Mouse (Mus musculus) midbrain, embryonic 13.5 days (tissue): ENCODE measurements at regions not wholly inside any gene's neighbourhood (a gene's known extent, or its start where the extent isn't known, plus 50 kb on each side); places are given as distances from the start of the nearest gene placed in this dataset.

Source experiments
- ATAC-seq: fragments of 200-750 bp; cut with Nextera tagmentation; 2 replicates; pipeline ENCODE4 v1.8.0; 2017; ENCODE audit warnings: mild to moderate bottlenecking, moderate TSS enrichment, moderate library complexity
- H3K27ac ChIP-seq: fragments of 300-500 bp; sonication (generic); 2 replicates; pipeline ENCODE4 v1.5.1; 2015; ENCODE audit warnings: inconsistent platforms, mild to moderate bottlenecking, moderate library complexity
- H3K27me3 ChIP-seq: fragments of 300-500 bp; sonication (generic); 2 replicates; pipeline ENCODE4 v1.6.1; 2015; ENCODE audit warnings: mild to moderate bottlenecking, inconsistent platforms
- H3K36me3 ChIP-seq: fragments of 300-500 bp; sonication (generic); 2 replicates; pipeline ENCODE4 v1.6.1; 2015; ENCODE audit warnings: mild to moderate bottlenecking, inconsistent platforms
- H3K4me1 ChIP-seq: fragments of 300-500 bp; sonication (generic); replicated peaks from 2 replicates; pipeline ENCODE4 v1.6.1; 2015; ENCODE audit warnings: inconsistent platforms
- H3K4me2 ChIP-seq: fragments of 300-500 bp; sonication (generic); replicated peaks from 2 replicates; pipeline ENCODE4 v1.6.1; 2015; ENCODE audit warnings: moderate library complexity, mild to moderate bottlenecking, inconsistent platforms
- H3K4me3 ChIP-seq: fragments of 300-500 bp; sonication (generic); replicated peaks from 2 replicates; pipeline ENCODE4 v1.5.1; 2015; ENCODE audit warnings: mild to moderate bottlenecking, inconsistent platforms
- H3K9ac ChIP-seq: fragments of 300-500 bp; sonication (generic); replicated peaks from 2 replicates; pipeline ENCODE4 v1.6.1; 2015; ENCODE audit warnings: mild to moderate bottlenecking, inconsistent platforms
- H3K9me3 ChIP-seq: fragments of 300-500 bp; sonication (generic); 2 replicates; pipeline ENCODE4 v1.6.1; 2016; ENCODE audit warnings: mild to moderate bottlenecking, inconsistent platforms
- WGBS: fragments of 180-500 bp; shearing (Covaris S2); methylation state at CpG from one replicate; pipeline ENCODE4 v1.1.7; 2015; 5-methylcytosine and 5-hydroxymethylcytosine counted together

DNA sequence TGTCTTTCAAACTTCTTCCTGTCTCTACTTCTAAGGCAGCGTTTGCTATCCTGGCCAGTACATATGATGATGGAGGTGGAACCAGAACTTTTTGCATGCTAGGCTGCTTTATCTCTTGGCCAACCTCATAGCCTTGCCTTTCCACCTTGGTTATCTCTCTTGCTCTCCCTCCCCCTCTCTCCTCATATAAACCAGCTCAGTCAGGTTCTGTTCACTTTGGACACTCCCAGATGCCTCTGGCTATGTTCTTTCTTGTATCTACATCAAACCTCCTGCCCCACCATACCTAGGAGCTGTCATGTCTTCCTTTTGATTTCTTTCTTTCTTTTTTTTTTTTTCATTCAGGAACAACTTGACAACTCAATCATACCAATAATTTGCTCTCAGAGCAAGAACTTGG is 98.0 kb upstream of the Plcb4 start:
- 89% methylated on average over 1 of the region's 1 CpGs for WGBS
- Histone ChIP-seq H3K27me3 (no peaks in the 10 kb centered on the region), H3K27ac (no peak overlapping the region), H3K4me3 (no peak overlapping the region), H3K4me2 (no peak overlapping the region), H3K9ac (no peak overlapping the region), H3K4me1 (no peaks in the 10 kb centered on the region), H3K9me3 (no peaks in the 10 kb centered on the region; the same call in 1 of the 2 replicates), H3K36me3 (no peaks in the 10 kb centered on the region)
- ATAC-seq: no peak

- H3K36me3 ChIP-seq: no peaks in the 10 kb centered on the region
- no peak for ATAC-seq
- H3K27me3 ChIP-seq: no peaks in the 10 kb centered on the region
- H3K4me3 ChIP-seq: no peak overlapping the region
- no peak overlapping the region for H3K4me2 ChIP-seq
- no peak overlapping the region for H3K27ac ChIP-seq
- H3K4me1 ChIP-seq: no peaks in the 10 kb centered on the region
- no peak overlapping the region for H3K9ac ChIP-seq
- H3K9me3 ChIP-seq: no peaks in the 10 kb centered on the region; the same call in 1 of the 2 replicates
- WGBS: 70% methylated on average over 7 of the region's 7 CpGs
Measured at GRCm38 (mm10) chr2:135561716-135562115, 97.1 kb upstream of the Plcb4 start.

GRCm38 (mm10) chr2:135562140-135562890 is 96.5 kb upstream of the Plcb4 start:
- Histone ChIP-seq H3K9ac (no peak overlapping the region), H3K36me3 (no peaks in the 10 kb centered on the region), H3K27ac (no peak overlapping the region), H3K4me3 (no peak overlapping the region), H3K4me1 (no peaks in the 10 kb centered on the region), H3K4me2 (no peak overlapping the region), H3K9me3 (no peaks in the 10 kb centered on the region; the same call in 1 of the 2 replicates), H3K27me3 (no peaks in the 10 kb centered on the region)
- WGBS: 82% methylated on average over 10 of the region's 10 CpGs
- ATAC-seq: no peak

DNA sequence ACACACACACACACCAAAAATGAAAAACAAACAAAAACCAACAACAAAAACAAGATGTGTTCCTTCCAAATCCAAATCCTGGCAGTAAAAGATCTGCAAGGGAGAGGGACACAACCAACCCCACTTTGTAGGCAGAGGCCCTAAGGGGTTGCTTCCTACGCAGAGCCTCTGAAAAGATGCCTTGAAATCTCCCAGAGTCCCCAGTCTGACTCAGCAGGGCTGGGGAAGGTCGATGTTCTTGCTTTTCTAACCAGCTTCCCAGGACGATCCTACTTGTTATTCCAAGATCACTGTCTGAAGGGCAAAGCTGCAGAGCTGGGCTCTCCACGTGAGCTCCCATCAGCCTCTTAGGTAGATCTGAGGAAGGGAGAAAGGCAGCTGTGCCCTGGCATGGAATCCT is 94.6 kb upstream of the Plcb4 start:
- H3K4me3 ChIP-seq: no peak overlapping the region
- no peaks in the 10 kb centered on the region for H3K27me3 ChIP-seq
- 59% methylated on average over 4 of the region's 4 CpGs for WGBS
- H3K27ac ChIP-seq: no peak overlapping the region
- H3K4me2 ChIP-seq: no peak overlapping the region
- no peaks in the 10 kb centered on the region for H3K4me1 ChIP-seq
- no peaks in the 10 kb centered on the region for H3K36me3 ChIP-seq
- ATAC-seq: no peak
- no peaks in the 10 kb centered on the region for H3K9me3 ChIP-seq
- no peak overlapping the region for H3K9ac ChIP-seq

GRCm38 (mm10) chr2:135568350-135568749 is 90.5 kb upstream of the Plcb4 start:
- no peaks in the 10 kb centered on the region for H3K36me3 ChIP-seq
- H3K27me3 ChIP-seq: no peaks in the 10 kb centered on the region
- 92% methylated on average over 2 of the region's 2 CpGs for WGBS
- H3K4me1 ChIP-seq: no peaks in the 10 kb centered on the region
- no peak overlapping the region for H3K27ac ChIP-seq
- no peaks in the 10 kb centered on the region for H3K9me3 ChIP-seq
- H3K4me2 ChIP-seq: no peak overlapping the region
- no peak for ATAC-seq
- no peak overlapping the region for H3K9ac ChIP-seq
- no peak overlapping the region for H3K4me3 ChIP-seq

DNA sequence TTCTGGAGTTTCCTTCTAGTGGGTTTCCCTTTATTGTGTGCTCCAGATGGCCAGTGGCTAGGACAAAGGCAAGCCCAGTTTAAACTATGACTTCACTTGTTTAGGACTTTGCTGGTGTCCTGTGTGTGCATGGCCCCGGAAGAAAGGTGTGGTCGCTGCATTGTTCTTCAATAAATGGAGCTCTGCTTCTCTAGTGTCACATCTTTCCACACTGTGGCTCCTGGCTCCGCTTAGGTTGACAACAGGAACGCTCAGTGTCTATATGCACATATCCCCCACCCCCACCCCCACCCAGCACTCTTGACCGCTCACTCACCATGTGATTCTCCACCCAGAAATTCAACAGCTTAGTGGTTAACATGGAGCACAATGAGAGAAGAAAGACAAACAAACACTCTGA is 87.2 kb upstream of the Plcb4 start:
- no peak overlapping the region for H3K27ac ChIP-seq
- WGBS: 73% methylated on average over 5 of the region's 5 CpGs
- H3K4me2 ChIP-seq: no peak overlapping the region
- H3K4me3 ChIP-seq: no peak overlapping the region
- no peaks in the 10 kb centered on the region for H3K4me1 ChIP-seq
- H3K36me3 ChIP-seq: no peaks in the 10 kb centered on the region
- H3K9ac ChIP-seq: no peak overlapping the region
- H3K9me3 ChIP-seq: no peaks in the 10 kb centered on the region
- H3K27me3 ChIP-seq: no peaks in the 10 kb centered on the region
- ATAC-seq: no peak

- H3K4me3 ChIP-seq: no peak overlapping the region
- H3K4me2 ChIP-seq: no peak overlapping the region
- H3K4me1 ChIP-seq: no peaks in the 10 kb centered on the region
- H3K9me3 ChIP-seq: no peaks in the 10 kb centered on the region
- H3K36me3 ChIP-seq: no peaks in the 10 kb centered on the region
- H3K27me3 ChIP-seq: no peaks in the 10 kb centered on the region
- ATAC-seq: no peak
- 93% methylated on average over 5 of the region's 5 CpGs for WGBS
- H3K9ac ChIP-seq: no peak overlapping the region
- no peak overlapping the region for H3K27ac ChIP-seq
Measured at GRCm38 (mm10) chr2:135577228-135577627, 81.6 kb upstream of the Plcb4 start.

DNA sequence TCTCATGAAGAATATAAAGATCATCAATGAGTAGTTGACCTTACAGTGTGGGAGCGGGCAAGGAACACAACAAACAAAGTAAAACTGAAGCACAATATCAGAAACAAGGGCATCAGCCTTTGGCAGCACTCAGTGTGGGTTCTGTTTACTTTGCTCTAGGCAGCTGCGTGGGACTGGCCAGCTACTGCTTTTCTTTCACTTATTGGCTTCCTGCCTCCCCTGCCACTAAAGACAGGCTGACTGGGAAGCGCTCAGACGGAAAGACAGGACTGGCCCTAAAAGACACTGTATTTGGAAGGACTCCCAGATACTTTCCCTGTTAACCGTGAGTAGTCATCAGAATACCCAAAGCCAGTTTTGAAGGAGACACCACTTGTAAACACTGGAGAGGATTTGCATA is 80.7 kb upstream of the Plcb4 start:
- Histone ChIP-seq H3K36me3 (no peaks in the 10 kb centered on the region), H3K27me3 (no peaks in the 10 kb centered on the region), H3K27ac (no peak overlapping the region), H3K4me2 (no peak overlapping the region), H3K4me1 (0 out of 2 replicates have a peak, but pooled peaks cover 2% of the 10 kb centered on the region), H3K9me3 (no peaks in the 10 kb centered on the region), H3K4me3 (no peak overlapping the region), H3K9ac (no peak overlapping the region)
- WGBS: 48% methylated on average over 5 of the region's 5 CpGs
- ATAC-seq: peak; percentile 65; the same call in 1 of the 2 replicates

- Histone ChIP-seq H3K9me3 (no peaks in the 10 kb centered on the region), H3K9ac (no peak overlapping the region), H3K27ac (no peak overlapping the region), H3K4me1 (0 out of 2 replicates have a peak, but pooled peaks cover 2% of the 10 kb centered on the region), H3K4me3 (no peak overlapping the region), H3K36me3 (no peaks in the 10 kb centered on the region), H3K27me3 (no peaks in the 10 kb centered on the region), H3K4me2 (no peak overlapping the region)
- 96% methylated on average over 6 of the region's 6 CpGs for WGBS
- ATAC-seq: no peak
Measured at GRCm38 (mm10) chr2:135579514-135579913, 79.3 kb upstream of the Plcb4 start.

- WGBS: 89% methylated on average over 4 of the region's 4 CpGs
Measured at GRCm38 (mm10) chr2:135580051-135580450, 78.8 kb upstream of the Plcb4 start.

GRCm38 (mm10) chr2:135582341-135582740 is 76.5 kb upstream of the Plcb4 start:
- no peak overlapping the region for H3K4me3 ChIP-seq
- H3K4me1 ChIP-seq: 0 out of 2 replicates have a peak, but pooled peaks cover 2% of the 10 kb centered on the region
- no peak overlapping the region for H3K4me2 ChIP-seq
- H3K27ac ChIP-seq: no peak overlapping the region
- no peak overlapping the region for H3K9ac ChIP-seq
- peak; percentile 50; the same call in 1 of the 2 replicates for ATAC-seq
- H3K9me3 ChIP-seq: no peaks in the 10 kb centered on the region
- H3K36me3 ChIP-seq: no peaks in the 10 kb centered on the region
- 15% methylated on average over 8 of the region's 8 CpGs for WGBS
- no peaks in the 10 kb centered on the region for H3K27me3 ChIP-seq

More at GRCm38 (mm10) chr2:135580051-135580450, 78.8 kb upstream of the Plcb4 start:
- H3K36me3 ChIP-seq: no peaks in the 10 kb centered on the region
- no peak overlapping the region for H3K4me2 ChIP-seq
- no peak overlapping the region for H3K4me3 ChIP-seq
- no peaks in the 10 kb centered on the region for H3K9me3 ChIP-seq
- H3K9ac ChIP-seq: no peak overlapping the region
- no peaks in the 10 kb centered on the region for H3K27me3 ChIP-seq
- ATAC-seq: no peak
- H3K27ac ChIP-seq: no peak overlapping the region
- 0 out of 2 replicates have a peak, but pooled peaks cover 2% of the 10 kb centered on the region for H3K4me1 ChIP-seq

DNA sequence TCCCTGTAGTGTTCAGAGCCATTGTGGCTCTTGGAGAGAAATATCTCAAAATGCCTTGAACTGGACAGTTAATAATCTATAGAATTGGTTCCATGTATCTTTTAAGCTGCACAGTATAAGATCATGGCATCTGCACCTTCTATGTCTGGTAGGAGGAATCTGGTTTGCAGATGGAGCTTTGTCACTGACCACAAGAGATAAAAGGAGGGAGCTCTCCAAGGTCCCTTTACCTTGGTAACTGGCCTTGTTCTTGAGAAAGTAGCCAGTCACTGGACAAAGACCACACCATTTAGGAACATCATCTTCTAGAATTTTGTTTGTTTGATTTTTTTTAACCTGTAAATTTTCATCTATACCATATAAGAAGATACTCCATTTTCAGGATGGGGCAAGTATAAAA is 52.5 kb upstream of the Plcb4 start:
- Histone ChIP-seq H3K27ac (no peak overlapping the region), H3K4me2 (no peak overlapping the region), H3K9ac (no peak overlapping the region), H3K36me3 (no peaks in the 10 kb centered on the region), H3K4me3 (no peak overlapping the region), H3K9me3 (no peaks in the 10 kb centered on the region), H3K4me1 (no peaks in the 10 kb centered on the region), H3K27me3 (no peaks in the 10 kb centered on the region)
- no peak for ATAC-seq
